Mouse (Mus musculus): Measurements from ENCODE around the gene Mdm2. TPM values are rescaled to one million over a fixed set of nuclear protein-coding genes. Genes with fewer than 3 reads are reported as not detected.

Mdm2 gene
- polyA plus RNA-seq, 1 experiment: 83.0 TPM

GRCm38 (mm10) chr10:117645487-117645964, 65.0 kb downstream of the Mdm2 start:
- WGBS: 93% methylated on average over 7 of the region's 7 CpGs

GRCm38 (mm10) chr10:117644828-117645227, 65.7 kb downstream of the Mdm2 start:
- peaks cover 9% of the 10 kb centered on the region for H3K4me1 ChIP-seq (replicated peaks; ENCODE audit: control insufficient read depth, insufficient read depth, low read length)
- no peak overlapping the region for H3K27ac ChIP-seq (ENCODE audit: control insufficient read depth, insufficient read depth, low read length)
- H3K4me3 ChIP-seq (ENCODE audit: control insufficient read depth, insufficient read depth, low read length): no peak overlapping the region
- TF ChIP-seq POLR2A (IDR thresholded peaks at IDR 0.05; ENCODE audit: control insufficient read depth, extremely low read depth, insufficient read depth, low read length, poor library complexity): no peak
- TF ChIP-seq CTCF (IDR thresholded peaks at IDR 0.05; ENCODE audit: borderline replicate concordance, control insufficient read depth, extremely low read depth, insufficient read depth, low read length, poor library complexity): no peak
- no peaks in the 10 kb centered on the region for H3K36me3 ChIP-seq (ENCODE audit: control insufficient read depth, insufficient read depth, low read length)
- WGBS: 95% methylated on average over 11 of the region's 11 CpGs
- DNase-seq: no peak
- H3K27me3 ChIP-seq (ENCODE audit: control insufficient read depth, insufficient read depth, low read length): no peaks in the 10 kb centered on the region

More at GRCm38 (mm10) chr10:117645487-117645964, 65.0 kb downstream of the Mdm2 start:
- Histone ChIP-seq H3K36me3 (ENCODE audit: control insufficient read depth, insufficient read depth, low read length) (no peaks in the 10 kb centered on the region), H3K4me1 (replicated peaks; ENCODE audit: control insufficient read depth, insufficient read depth, low read length) (peaks cover 3% of the 10 kb centered on the region), H3K4me3 (ENCODE audit: control insufficient read depth, insufficient read depth, low read length) (no peak overlapping the region), H3K27ac (ENCODE audit: control insufficient read depth, insufficient read depth, low read length) (no peak overlapping the region), H3K27me3 (ENCODE audit: control insufficient read depth, insufficient read depth, low read length) (no peaks in the 10 kb centered on the region)
- TF ChIP-seq CTCF (IDR thresholded peaks at IDR 0.05; ENCODE audit: borderline replicate concordance, control insufficient read depth, extremely low read depth, insufficient read depth, low read length, poor library complexity) (no peak), POLR2A (IDR thresholded peaks at IDR 0.05; ENCODE audit: control insufficient read depth, extremely low read depth, insufficient read depth, low read length, poor library complexity) (no peak)
- no peak for DNase-seq

- WGBS: 97% methylated on average over 8 of the region's 8 CpGs
- TF ChIP-seq POLR2A (IDR thresholded peaks at IDR 0.05; ENCODE audit: control insufficient read depth, extremely low read depth, insufficient read depth, low read length, poor library complexity): no peak
- no peak for TF ChIP-seq CTCF (IDR thresholded peaks at IDR 0.05; ENCODE audit: borderline replicate concordance, control insufficient read depth, extremely low read depth, insufficient read depth, low read length, poor library complexity)
- H3K36me3 ChIP-seq (ENCODE audit: control insufficient read depth, insufficient read depth, low read length): no peaks in the 10 kb centered on the region
- no peaks in the 10 kb centered on the region for H3K27me3 ChIP-seq (ENCODE audit: control insufficient read depth, insufficient read depth, low read length)
- no peak for DNase-seq
- H3K27ac ChIP-seq (ENCODE audit: control insufficient read depth, insufficient read depth, low read length): no peak overlapping the region
- peaks cover 13% of the 10 kb centered on the region for H3K4me1 ChIP-seq (replicated peaks; ENCODE audit: control insufficient read depth, insufficient read depth, low read length)
- no peak overlapping the region for H3K4me3 ChIP-seq (ENCODE audit: control insufficient read depth, insufficient read depth, low read length)
Observed at GRCm38 (mm10) chr10:117644429-117644748, 66.2 kb downstream of the Mdm2 start.

GRCm38 (mm10) chr10:117643711-117644428, 66.7 kb downstream of the Mdm2 start:
- TF ChIP-seq POLR2A (IDR thresholded peaks at IDR 0.05; ENCODE audit: control insufficient read depth, extremely low read depth, insufficient read depth, low read length, poor library complexity) (no peak), CTCF (IDR thresholded peaks at IDR 0.05; ENCODE audit: borderline replicate concordance, control insufficient read depth, extremely low read depth, insufficient read depth, low read length, poor library complexity) (no peak)
- no peak for DNase-seq
- H3K36me3 ChIP-seq (ENCODE audit: control insufficient read depth, insufficient read depth, low read length): no peaks in the 10 kb centered on the region
- no peak overlapping the region for H3K4me3 ChIP-seq (ENCODE audit: control insufficient read depth, insufficient read depth, low read length)
- no peaks in the 10 kb centered on the region for H3K27me3 ChIP-seq (ENCODE audit: control insufficient read depth, insufficient read depth, low read length)
- no peak overlapping the region for H3K27ac ChIP-seq (ENCODE audit: control insufficient read depth, insufficient read depth, low read length)
- H3K4me1 ChIP-seq (replicated peaks; ENCODE audit: control insufficient read depth, insufficient read depth, low read length): peaks cover 14% of the 10 kb centered on the region
- WGBS: 94% methylated on average over 12 of the region's 12 CpGs

DNA sequence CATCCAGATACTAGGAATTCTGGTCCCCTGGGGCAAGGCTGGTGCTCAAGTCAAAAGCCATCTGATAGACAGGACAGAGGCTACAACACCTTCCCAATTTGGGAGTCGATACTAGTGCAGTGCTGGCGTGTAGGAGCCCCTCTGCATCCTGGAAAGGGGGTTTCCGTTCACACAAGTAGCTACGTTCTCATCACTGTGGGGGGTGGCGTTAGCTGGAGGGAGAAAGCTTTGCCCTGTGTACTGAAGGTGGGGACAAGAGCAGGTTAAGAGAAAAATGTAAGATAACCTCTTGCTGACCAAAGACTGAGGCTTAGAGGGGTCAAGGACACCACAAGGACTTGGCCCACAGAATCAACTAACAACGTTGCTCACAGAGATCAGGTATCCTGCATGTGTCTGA, 67.3 kb downstream of the Mdm2 start:
- H3K36me3 ChIP-seq (ENCODE audit: control insufficient read depth, insufficient read depth, low read length): no peaks in the 10 kb centered on the region
- peaks cover 14% of the 10 kb centered on the region for H3K4me1 ChIP-seq (replicated peaks; ENCODE audit: control insufficient read depth, insufficient read depth, low read length)
- no peak overlapping the region for H3K27ac ChIP-seq (ENCODE audit: control insufficient read depth, insufficient read depth, low read length)
- H3K27me3 ChIP-seq (ENCODE audit: control insufficient read depth, insufficient read depth, low read length): no peaks in the 10 kb centered on the region
- no peak overlapping the region for H3K4me3 ChIP-seq (ENCODE audit: control insufficient read depth, insufficient read depth, low read length)
- WGBS: 96% methylated on average over 6 of the region's 6 CpGs
- DNase-seq: no peak
- no peak for TF ChIP-seq POLR2A (IDR thresholded peaks at IDR 0.05; ENCODE audit: control insufficient read depth, extremely low read depth, insufficient read depth, low read length, poor library complexity)
- TF ChIP-seq CTCF (IDR thresholded peaks at IDR 0.05; ENCODE audit: borderline replicate concordance, control insufficient read depth, extremely low read depth, insufficient read depth, low read length, poor library complexity): no peak

DNA sequence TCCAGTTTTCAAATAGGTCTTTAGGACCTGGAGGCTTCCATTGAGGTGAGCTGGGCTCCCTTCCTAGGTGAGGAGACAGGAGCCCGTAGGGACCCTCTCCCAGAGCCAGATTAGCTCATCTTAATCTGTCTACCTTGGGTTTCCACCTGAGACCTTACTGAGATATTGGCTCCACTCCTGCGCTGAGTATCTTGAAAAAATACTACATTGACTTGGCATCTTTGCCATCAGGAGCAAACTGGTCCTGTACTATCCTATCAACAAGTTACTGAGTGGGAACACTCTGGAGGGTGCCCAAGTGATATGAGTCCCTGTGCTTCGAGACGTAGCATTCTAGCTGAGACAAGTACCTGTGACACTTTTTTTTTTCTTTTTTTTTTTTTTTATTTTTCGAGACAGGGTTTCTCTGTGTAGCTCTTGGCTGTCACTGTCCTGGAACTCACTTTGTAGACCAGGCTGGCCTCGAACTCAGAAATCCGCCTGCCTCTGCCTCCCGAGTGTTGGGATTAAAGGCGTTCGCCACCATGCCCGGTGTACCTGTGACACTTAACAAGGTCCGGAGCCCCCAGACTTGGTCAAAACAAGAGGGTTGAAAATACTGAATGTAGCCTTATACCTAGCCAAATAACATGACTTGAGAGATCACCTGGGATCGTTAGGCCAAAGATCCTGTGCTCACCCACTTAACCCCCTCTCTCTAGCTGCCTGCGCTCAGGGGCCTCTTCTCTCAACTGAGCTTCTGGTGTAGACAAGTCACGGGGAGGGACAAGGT, 67.9 kb downstream of the Mdm2 start:
- Histone ChIP-seq H3K36me3 (ENCODE audit: control insufficient read depth, insufficient read depth, low read length) (no peaks in the 10 kb centered on the region), H3K4me3 (ENCODE audit: control insufficient read depth, insufficient read depth, low read length) (no peak overlapping the region), H3K27ac (ENCODE audit: control insufficient read depth, insufficient read depth, low read length) (no peak overlapping the region), H3K4me1 (replicated peaks; ENCODE audit: control insufficient read depth, insufficient read depth, low read length) (peaks cover 14% of the 10 kb centered on the region), H3K27me3 (ENCODE audit: control insufficient read depth, insufficient read depth, low read length) (no peaks in the 10 kb centered on the region)
- TF ChIP-seq POLR2A (IDR thresholded peaks at IDR 0.05; ENCODE audit: control insufficient read depth, extremely low read depth, insufficient read depth, low read length, poor library complexity) (no peak), CTCF (IDR thresholded peaks at IDR 0.05; ENCODE audit: borderline replicate concordance, control insufficient read depth, extremely low read depth, insufficient read depth, low read length, poor library complexity) (no peak)
- WGBS: 96% methylated on average over 15 of the region's 15 CpGs
- DNase-seq: no peak

All from thymus, adult 2 months (tissue).